Mouse (Mus musculus) liver, embryonic 14.5 days (tissue): Measurements from ENCODE around the gene Sardh.

Experiments
- CTCF ChIP-seq: IDR thresholded peaks from 2 replicates; pipeline ENCODE4 v1.5.1; 2016; ENCODE audit warnings: antibody characterized with exemption, low read depth, control low read depth
- EP300 ChIP-seq: IDR thresholded peaks from 2 replicates; pipeline ENCODE4 v1.6.1; 2016; ENCODE audit warnings: antibody characterized with exemption, low read depth

GRCm38 (mm10) chr2:27232376-27232775, 15.8 kb downstream of the Sardh start:
- TF ChIP-seq CTCF (no peak), EP300 (no peak)
